Comparison of ENCODE assay signal across 14 mouse cellular contexts in genomic region chr5:129581015-129581414, GRCm38 (mm10). TPM values are rescaled to one million over a fixed set of nuclear protein-coding genes. Genes with fewer than 3 reads are reported as not detected.
DNase-seq lines count a peak whose midpoint lies in the region.
"Had no signal": no experiment of that assay in that cellular context is flagged by ENCODE, and none has a peak within 500 bp of the region (broad histone marks: within the 10 kb centered on the region; RNA-seq: fewer than 3 reads in every experiment).

No protein-coding gene starts in this region.

- peak; percentile 43 for DNase-seq in layer of hippocampus, adult 11-12 months (ENCODE audit: low spot score)
- DNase-seq in layer of hippocampus, postnatal 25 days (ENCODE audit: extremely low spot score in 1 of 2, low spot score in 1 of 2), result no peak
- DNase-seq in fat pad, adult 2 months (ENCODE audit: extremely low read depth, low read depth, low spot score), result peak; percentile 62
- DNase-seq in gonadal fat pad, adult 2 months (ENCODE audit: low read depth), result peak; percentile 59
- peak; percentile 62 to 73 for DNase-seq in right cerebral cortex, postnatal 10 days (ENCODE audit: low spot score in 2 of 2)
- no peak for DNase-seq in ovary, postnatal 14 days (ENCODE audit: low spot score)
- DNase-seq in embryo, embryonic 11 days, result no peak
- DNase-seq: adrenal gland, postnatal 36 days; cerebellum, postnatal 10 days; kidney, adult 8-10 months; kidney, postnatal 36 days; lung, embryonic 14.5 days; thymus, postnatal 36 days had no signal

RNA-seq across cellular contexts. Expression of gene Mmp17, which starts 3.0 kb away (rescaled TPM):
- total RNA-seq in layer of hippocampus, postnatal 25 days (2021), result 100 to 1,000 TPM; 125 to 126 TPM
- polyA plus RNA-seq in gonadal fat pad, adult 2 months (2012; rRNA removed), result 3.3 and 4.7 TPM in 2 replicates
- polyA plus RNA-seq: macrophage had no signal

Comparison
In these comparisons a context has a peak if more than half of its experiments do, and no peak if none do; other contexts are left out.
1. DNase-seq: peak in layer of hippocampus, adult 11-12 months (single experiment), fat pad, adult 2 months (single experiment), gonadal fat pad, adult 2 months (single experiment) and right cerebral cortex, postnatal 10 days (2 of 2); none in layer of hippocampus, postnatal 25 days (0 of 2), ovary, postnatal 14 days (single experiment) and embryo, embryonic 11 days (single experiment).